Mouse (Mus musculus) embryo, embryonic 10.5 days (tissue): ENCODE results near the gene Nfib.

Experiments used
- DNase-seq: peaks from one replicate; pipeline ENCODE4 v3.0.0-alpha.2; 2015; ENCODE audit warnings: low spot score

Nfib gene

DNA sequence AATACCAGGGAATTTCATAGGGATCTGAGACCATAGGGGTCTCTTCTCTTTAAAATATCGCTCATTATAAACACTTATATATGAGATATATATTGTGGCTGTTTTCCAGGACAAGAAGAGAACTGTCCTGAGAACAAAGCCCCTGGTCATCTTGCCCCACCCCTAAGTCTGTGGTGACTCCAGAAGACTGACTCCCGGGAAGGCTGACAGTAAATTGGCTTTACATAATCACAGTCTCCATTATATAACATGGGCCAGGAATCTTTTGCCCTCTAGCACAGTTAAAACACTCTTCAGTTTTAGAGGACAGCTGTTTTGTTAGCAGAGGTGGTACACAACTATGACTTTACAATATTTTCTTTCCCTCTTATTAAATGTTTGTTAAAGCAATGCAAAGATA, 315.0 kb downstream of the Nfib start:
- no peak for DNase-seq

GRCm38 (mm10) chr4:82389876-82390275, 315.7 kb downstream of the Nfib start:
- no peak for DNase-seq

DNA sequence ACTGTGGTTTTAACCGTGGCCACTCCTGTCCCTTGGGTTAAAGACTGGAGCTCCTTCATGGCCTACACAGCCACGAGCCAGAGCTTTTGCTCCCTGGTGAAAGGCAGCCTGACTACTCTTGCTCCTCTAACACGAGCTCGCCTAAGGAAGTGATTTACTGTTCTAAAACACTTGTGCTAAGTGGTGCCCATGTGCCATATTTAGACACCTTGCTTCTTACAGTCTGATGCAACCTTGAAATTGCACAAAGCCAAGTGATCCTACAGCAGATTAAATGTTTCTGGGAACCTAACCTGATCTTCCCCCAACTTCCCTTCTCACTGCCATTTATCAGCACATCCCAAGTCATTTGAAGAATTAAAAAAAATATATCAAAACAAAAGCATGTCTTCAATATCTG, 317.9 kb downstream of the Nfib start:
- no peak for DNase-seq

DNA sequence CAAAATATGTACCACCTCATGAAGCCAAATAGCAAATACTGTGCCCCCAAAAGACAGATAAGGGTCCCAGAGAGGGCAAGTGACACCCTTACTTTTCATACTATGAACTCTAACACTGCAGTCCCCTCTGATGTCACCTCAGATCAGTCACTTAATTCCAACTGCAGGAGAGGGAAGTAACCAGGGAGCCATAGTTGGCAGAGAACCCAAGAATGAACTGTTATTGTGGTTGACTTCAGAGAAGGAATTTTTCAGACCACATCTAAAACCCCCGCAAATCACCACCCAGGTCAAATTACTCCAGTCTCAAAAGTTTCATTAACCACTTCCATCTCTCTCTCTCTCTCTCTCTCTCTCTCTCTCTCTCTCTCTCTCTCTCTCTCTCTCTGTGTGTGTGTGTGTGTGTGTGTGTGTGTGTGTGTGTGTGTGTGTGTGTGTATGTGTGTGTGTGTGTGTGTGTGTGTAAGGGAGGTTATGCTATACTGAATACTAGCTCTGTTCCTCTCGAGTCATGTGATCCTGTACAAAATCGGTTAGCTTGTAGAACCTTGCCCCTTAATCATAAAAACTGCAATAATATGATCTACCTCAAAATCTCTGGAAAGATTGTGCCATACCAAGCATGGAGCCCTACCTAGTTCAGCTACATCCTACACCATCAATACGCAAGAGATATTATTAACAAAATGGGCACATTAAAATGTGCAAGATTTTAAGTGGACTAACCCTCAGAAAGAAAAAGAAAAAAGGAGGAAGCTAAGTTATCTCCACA, 319.1 kb downstream of the Nfib start:
- no peak for DNase-seq

GRCm38 (mm10) chr4:82385638-82386037, 319.9 kb downstream of the Nfib start:
- DNase-seq = no peak

- no peak for DNase-seq
Observed at GRCm38 (mm10) chr4:82383991-82384731, 321.4 kb downstream of the Nfib start.

GRCm38 (mm10) chr4:82383346-82383745, 322.2 kb downstream of the Nfib start:
- DNase-seq = no peak

- DNase-seq = no peak
Observed at GRCm38 (mm10) chr4:82381786-82382185, 323.8 kb downstream of the Nfib start.

DNA sequence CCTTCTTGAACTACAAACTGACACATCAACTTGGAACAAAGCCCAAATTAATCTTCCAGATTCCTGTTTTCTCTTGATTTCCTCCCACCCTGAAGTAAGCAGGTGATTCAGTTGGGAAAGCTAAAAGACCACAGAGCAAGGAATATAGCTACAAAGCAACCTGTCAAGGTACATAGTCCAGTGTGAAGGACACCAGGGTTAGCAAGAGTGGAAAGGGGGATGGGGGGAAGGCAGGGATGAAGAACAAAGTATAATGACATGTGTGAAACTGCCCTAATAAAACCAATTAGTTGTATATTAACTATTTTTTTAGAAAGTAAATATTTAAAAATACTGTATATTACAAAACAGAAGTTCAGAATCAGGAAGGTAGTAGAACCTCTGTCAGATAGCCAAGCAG, 325.0 kb downstream of the Nfib start:
- no peak for DNase-seq

- DNase-seq = no peak
Observed at GRCm38 (mm10) chr4:82378050-82378449, 327.5 kb downstream of the Nfib start.

DNA sequence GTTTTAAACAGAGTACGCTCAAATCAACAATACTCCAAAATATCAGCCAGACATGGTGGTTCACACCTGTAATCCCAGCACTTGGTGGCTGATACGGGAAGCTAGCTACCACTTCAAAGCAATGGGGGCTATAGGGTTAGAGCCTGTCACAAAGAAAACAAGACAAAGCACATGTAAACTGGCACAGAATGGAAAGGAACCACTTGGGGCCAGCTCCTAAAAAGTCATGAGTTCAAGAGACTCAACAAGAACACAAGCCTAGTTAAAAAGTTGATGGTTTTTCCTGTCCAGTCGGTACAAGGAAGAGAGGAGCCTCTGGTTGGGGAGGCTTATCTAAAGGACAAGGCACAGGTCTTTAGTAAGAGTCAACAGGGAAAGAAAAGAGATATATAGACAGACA, 327.9 kb downstream of the Nfib start:
- DNase-seq = no peak

DNA sequence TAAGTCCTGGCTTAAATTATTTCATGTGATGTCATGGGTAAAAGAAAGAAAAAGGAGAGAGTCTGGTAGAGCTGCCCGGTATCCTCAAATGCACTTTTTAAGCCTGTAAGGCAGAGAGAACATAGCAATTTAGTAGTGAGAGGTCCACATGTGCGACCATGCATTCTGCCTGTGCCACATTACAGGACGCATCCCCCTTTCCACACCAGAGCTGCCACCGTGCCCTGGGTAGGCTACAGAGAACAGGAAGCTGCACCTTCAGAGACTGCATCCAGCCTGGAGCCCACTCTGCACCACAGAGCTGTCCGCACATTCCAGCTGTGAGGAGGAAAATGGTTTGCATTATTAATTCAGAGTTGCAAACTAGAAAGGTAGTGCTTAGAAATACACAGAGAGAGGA, 331.0 kb downstream of the Nfib start:
- DNase-seq = no peak

DNA sequence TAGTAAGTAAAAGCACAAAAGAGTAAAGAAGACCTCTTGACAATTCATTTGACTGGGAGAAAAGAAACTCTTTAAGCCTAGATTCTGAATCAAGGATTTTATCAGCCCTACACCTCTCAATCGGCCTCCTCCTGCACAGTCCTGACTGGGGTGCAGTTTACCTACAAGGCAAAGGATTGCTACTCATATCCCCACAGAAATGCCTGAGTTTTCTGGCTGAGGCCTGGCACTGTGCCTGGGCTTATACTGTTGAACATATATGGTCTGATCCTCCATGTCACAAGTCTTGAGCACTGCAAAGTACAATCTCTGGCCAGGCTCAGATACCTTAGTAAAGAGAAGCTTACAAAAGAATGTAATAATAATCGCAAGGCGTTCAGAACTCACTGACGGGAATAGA, 333.3 kb downstream of the Nfib start:
- no peak for DNase-seq

- no peak for DNase-seq
Observed at GRCm38 (mm10) chr4:82371471-82371870, 334.1 kb downstream of the Nfib start.

DNA sequence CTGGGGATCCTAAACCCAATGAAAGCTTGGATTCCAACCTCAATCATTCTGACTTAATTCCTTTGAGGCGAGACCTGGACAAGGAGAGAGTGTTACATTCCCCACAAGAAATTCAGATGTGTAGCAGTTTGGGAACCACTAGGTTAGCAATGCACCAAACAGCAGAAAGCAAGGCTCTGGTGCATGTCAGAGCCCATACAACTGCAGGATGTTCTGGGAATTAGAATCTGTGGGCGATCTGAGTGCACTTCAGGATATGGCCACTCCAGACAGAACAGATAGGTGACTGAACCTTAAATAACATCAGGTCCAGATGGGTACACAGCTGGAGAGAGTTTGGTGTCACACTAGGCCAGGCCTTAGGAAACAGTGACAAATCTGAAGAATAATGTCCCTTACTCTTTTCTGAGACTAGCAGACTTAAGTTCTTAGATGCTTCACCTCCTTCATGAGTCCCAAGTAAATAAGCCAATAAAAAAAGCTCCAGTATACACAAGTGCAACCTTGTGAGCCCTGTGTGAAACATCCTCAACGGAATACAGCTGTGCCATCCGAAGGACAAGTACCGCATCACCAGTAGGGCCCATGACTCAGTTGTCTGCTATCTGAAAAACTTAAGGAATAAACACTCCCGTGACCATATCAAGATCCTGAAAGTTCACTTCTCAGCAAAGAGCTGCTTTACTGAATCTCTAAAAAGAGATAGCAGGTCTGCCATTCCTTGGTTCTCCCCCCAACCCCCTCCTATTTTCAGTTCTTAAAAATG, 336.4 kb downstream of the Nfib start:
- DNase-seq = no peak

GRCm38 (mm10) chr4:82368091-82368775, 337.3 kb downstream of the Nfib start:
- DNase-seq = no peak

- DNase-seq = no peak
Observed at GRCm38 (mm10) chr4:82364696-82365385, 340.7 kb downstream of the Nfib start.

DNA sequence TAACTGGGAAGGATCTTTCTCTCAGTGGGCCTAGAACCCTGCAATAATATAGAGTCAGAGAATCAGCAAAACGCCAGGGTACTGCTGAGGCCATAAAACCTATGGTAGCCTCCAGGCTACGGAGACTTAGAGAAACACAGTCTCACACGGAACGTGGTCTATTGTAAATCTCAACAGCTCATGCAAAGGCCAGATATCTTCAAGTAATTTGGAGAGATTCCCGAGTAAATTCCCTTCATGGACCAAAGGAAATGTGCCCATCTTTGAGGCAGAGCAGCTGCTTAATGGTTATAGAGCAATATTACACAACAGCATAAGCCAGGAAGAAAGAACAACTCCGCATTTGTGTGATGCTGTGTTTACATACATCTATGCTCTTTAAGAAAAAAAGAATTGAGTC, 341.6 kb downstream of the Nfib start:
- DNase-seq = no peak

DNA sequence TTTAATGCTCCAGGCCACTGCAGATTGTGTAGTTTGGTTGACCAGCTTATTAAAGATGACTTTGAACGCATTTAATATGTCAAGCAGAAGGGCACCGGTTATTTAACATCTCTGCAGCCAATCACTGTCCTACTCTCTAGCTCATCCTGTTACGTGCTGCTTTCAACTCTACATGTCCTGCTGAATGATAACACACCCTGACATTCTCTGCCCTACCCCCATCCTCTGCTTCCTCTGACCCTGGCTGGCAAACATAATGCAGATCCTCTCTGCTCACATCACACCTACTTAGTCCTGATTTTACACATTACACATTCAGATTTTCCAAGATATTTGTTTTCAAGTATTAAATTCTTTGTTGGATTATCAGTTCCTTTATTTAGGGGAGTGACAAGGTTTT, 343.3 kb downstream of the Nfib start:
- no peak for DNase-seq

GRCm38 (mm10) chr4:82360081-82360511, 345.5 kb downstream of the Nfib start:
- DNase-seq = no peak

GRCm38 (mm10) chr4:82359110-82359509, 346.4 kb downstream of the Nfib start:
- DNase-seq = no peak

DNA sequence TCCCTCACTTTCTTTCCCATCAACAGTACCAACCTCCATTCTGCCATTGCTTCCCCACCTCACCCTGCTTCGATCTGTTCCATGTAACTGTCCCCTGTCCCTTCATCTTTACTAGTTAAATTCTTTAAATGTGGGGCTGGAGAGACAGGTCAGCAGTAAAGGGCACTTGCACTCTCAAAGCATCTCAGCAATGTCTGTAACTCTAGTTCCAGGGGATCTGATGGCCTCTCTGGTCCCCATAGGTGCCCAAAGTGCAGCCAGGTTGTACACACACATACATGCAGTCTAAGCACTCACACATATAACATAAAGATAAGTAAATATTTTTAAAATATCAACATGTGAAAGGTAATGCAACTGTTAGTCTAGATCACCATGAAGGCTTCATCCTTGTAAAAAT, 356.5 kb downstream of the Nfib start:
- no peak for DNase-seq
